Mouse (Mus musculus) central nervous system, embryonic 14 days (tissue): ENCODE data around the gene Zfp954. TPM values are rescaled to one million over a fixed set of nuclear protein-coding genes. Genes with fewer than 3 reads are reported as not detected.

Experiments used
- polyA plus RNA-seq: library from polyadenylated mRNA; depleted of rRNA; stranded (reverse); fragments of >200 nt; gene quantifications from 2 replicates; pipeline ENCODE4 v1.2.3, GENCODE M21; 2012; rRNA removed

Zfp954 gene
- 17.8 and 20.4 TPM in 2 replicates for polyA plus RNA-seq

DNA sequence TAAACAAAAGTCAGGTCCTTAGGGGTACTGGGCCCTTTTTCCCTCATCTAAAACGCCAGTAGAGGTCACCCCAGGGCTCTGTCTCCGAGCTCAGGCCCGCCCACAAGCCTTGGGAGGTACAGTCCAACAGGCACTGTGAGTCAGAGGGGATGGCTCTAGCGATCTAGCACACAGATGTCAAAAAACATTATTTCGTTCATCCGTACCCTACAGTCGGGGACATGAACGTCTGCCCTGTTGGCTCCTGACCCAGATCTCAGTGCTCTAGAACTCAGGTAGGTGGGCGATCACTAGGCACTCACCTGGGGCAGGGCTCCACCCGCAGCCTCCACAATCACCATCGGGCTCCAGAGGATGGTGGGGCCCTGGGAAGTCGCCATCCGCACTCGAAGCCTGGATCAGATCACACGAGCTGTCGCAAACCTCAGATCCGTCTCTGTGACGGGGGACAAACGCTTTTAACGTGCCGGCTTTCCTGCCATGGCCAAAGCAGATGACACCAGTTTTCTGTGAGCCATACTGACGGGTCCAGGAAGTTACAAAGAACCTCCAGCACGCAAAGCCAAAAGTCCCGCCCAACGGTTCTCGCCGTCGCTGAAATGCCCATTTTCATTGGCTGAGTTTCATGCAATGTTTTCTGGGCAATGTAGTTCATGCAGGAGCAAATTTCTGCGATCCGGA lies at the start of gene Zfp954:
Zfp954 (minus strand) TSS at position 568 of the 681 bp plus-strand sequence.

DNA sequence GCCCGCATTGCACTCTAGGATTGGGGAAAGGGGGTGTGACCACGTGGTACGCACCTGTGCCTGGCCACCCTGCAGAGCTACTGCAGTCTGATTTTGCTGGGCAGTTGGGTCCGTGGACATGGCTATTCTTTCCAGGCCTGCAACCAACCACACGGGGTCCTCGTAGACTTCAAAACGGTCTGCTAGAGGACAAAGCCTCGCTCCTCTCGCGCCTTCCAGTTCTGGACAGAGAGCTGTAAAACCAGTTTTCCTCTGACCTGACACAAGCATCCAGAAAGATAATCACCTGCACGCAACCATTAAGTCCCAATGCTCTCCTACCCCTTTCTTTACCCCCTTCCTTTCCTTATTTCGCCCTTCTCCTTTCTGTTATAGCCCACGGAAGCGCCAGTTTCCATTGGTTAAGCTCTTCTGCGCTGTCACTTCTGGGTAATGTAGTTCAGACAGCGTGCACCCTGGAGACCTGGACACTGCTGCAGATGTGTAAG lies 15.1 kb upstream of the Zfp954 start, which contains the start of gene Zfp773:
Zfp773 (minus strand) TSS at position 377 of the 488 bp plus-strand sequence.

Other genes starting within 250 kb of the Zfp954 start
- gene Aurkc, start 126.2 kb downstream of the Zfp954 start, polyA plus RNA-seq = not detected in 2 replicates
- 5.6 and 6.9 TPM in 2 replicates for gene Zfp773, start 15.3 kb upstream of the Zfp954 start, polyA plus RNA-seq
- 2.8 and 3.5 TPM in 2 replicates for gene Zfp418, start 49.8 kb upstream of the Zfp954 start, polyA plus RNA-seq
- 10.1 and 11.8 TPM in 2 replicates for gene Zfp772, start 88.5 kb upstream of the Zfp954 start, polyA plus RNA-seq
- gene Vmn2r29, start 125.8 kb upstream of the Zfp954 start, polyA plus RNA-seq = 3.5 and 4.4 TPM in 2 replicates
- gene Gm45844, start 156.8 kb upstream of the Zfp954 start, polyA plus RNA-seq = 4.1 and 5.1 TPM in 2 replicates
- gene Clcn4, start 179.4 kb upstream of the Zfp954 start, polyA plus RNA-seq = 67.7 and 67.9 TPM in 2 replicates
- not detected in 2 replicates for gene Vmn2r30, start 216.1 kb upstream of the Zfp954 start, polyA plus RNA-seq